Comparison of ENCODE assay signal across 12 mouse cellular contexts in genomic region chr2:3633137-3633536, GRCm38 (mm10).
A peak's percentile ranks its signal among the peaks of the same experiment; 100 is the strongest.
DNase-seq lines count a peak whose midpoint lies in the region.
"Had no signal": no experiment of that assay in that cellular context is flagged by ENCODE, and none has a peak within 500 bp of the region (broad histone marks: within the 10 kb centered on the region; RNA-seq: fewer than 3 reads in every experiment).

No protein-coding gene starts in this region.

- DNase-seq in cerebellum, postnatal 25 days = peak; percentile 17 to 30
- no peak for DNase-seq in cerebellum, adult 8-10 months
- peak; percentile 54 to 57 for DNase-seq in layer of hippocampus, postnatal 14 days (ENCODE audit: low spot score in 2 of 2)
- no peak for DNase-seq in layer of hippocampus, postnatal 25 days (ENCODE audit: extremely low spot score in 1 of 2, low spot score in 1 of 2)
- peak; percentile 73 for DNase-seq in adipocyte (ENCODE audit: low spot score)
- DNase-seq in gastrocnemius, postnatal 10 days = peak; percentile 28
- no peak for DNase-seq in urinary bladder, postnatal 10 days (ENCODE audit: low spot score)
- no peak for DNase-seq in urinary bladder, postnatal 4 days (ENCODE audit: low spot score in 2 of 2)
- DNase-seq: embryo, embryonic 11 days; kidney, postnatal 14 days; lung, postnatal 4 days; thymus, postnatal 14 days had no signal

Comparison
In these comparisons a context has a peak if more than half of its experiments do, and no peak if none do; other contexts are left out.
1. DNase-seq: peak in cerebellum, postnatal 25 days (2 of 2), layer of hippocampus, postnatal 14 days (2 of 2), adipocyte (single experiment) and gastrocnemius, postnatal 10 days (single experiment); none in cerebellum, adult 8-10 months (single experiment), layer of hippocampus, postnatal 25 days (0 of 2), urinary bladder, postnatal 10 days (single experiment) and urinary bladder, postnatal 4 days (0 of 2).